Mouse (Mus musculus) gastrocnemius, adult 8-10 months (tissue): ENCODE data around the gene Specc1l. TPM values are rescaled to one million over a fixed set of nuclear protein-coding genes. Genes with fewer than 3 reads are reported as not detected.

Source experiments
- DNase-seq, 2 experiments: peaks; one replicate each; pipeline ENCODE4 v3.0.0; 2022; ENCODE audit warnings: low spot score in 2 of 2
- total RNA-seq, 4 experiments: library from RNA; stranded (reverse); gene quantifications; 2 replicates each; pipeline ENCODE4 v1.2.4; 2022

Gene Specc1l
- total RNA-seq, result 10 to 100 TPM; 38.2 to 51.2 (median 44.4) TPM

DNA sequence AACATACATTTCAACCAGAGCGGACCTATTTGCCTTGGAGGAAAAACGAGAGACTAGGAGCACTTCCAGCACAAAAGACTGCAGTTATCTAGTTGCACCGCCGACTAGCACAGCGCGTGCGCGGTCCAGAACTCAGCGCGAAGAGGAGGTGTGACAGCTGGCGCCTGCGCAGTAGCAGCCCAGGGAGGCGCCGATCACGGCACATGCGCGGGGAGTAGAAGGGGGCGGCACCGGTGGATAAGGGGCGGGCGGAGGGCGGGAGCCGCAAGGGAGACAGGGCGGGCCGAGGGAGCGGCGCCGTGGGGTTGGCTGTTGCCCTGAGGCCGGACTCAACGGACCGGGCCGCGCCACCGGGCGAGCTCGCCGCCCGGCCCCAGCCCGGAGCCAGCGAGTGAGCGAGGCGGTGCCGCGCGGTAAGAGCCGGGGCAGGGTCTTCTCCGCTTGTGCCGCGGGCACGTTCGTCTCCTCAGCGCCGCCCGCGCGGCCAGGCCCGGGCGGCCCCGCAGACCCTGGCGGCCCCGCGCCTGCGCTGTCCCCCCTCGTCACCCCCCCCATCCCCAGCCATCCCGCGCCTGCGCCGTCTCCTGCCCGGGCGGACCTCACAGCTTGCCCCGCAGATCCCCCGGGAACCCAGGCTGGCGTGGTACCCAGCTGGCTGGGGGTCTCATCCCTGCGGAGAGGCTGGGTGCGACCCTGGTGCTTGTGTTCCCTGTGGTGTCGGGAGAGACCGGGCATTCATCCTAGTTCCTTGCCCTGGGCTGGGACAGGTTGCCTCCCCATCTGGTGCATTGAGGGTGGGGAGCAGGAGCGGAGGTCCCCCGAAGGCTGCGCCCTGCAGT, at the start of gene Specc1l:
Gene Specc1l, plus strand, starts transcription at position 267 of the 839 bp plus-strand sequence.
- DNase-seq, result peak; percentile 87 to 94

DNA sequence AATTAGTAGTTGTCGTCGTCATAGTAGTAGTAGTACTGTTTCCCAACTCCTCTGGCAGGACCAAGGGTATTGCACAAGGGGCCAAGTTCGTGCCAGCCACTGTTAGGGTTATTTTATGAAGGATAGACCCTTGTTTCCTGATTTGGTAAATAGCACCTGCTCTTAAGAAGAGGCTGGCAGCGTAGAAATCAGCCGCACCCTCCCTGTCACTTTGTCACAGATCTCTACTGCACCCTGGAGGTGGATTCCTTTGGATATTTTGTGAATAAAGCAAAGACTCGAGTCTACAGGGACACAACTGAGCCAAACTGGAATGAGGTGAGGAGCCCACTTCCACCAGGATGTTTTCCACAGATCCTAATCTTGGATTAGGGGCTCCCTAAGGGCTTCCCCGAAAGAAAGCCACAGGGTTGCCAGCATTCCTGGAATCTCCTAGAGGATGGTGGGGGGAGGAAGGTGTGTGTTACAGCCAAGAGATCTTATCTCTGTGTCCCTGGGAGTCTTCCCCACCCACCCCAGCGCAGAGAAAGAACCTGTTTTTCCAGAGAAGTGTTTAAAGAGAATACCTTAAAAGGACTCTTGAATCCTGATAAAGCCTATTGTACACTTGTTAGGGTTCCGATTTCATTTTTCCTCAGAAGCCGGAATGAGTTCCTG, 45.9 kb upstream of the Specc1l start:
- DNase-seq, result no peak

DNA sequence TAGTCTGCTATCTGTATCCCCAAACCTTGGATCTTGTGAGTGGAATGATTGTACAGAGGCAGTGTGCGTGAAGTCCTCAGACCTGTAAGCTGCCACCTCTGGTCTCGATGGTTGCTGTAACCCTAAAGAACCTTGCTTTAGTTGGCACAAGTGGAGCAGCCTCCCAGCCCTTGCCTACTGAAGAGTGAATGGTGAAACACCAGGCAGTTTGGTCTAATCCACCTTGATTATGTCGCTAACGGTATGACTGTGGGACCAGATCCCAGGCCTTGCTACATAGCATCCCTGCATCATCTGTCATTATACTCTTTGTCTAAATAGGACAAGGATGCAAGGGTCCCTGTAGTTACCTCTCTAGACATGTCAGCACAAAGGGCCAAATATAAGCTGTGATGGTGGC, 45.3 kb upstream of the Specc1l start:
- no peak for DNase-seq

DNA sequence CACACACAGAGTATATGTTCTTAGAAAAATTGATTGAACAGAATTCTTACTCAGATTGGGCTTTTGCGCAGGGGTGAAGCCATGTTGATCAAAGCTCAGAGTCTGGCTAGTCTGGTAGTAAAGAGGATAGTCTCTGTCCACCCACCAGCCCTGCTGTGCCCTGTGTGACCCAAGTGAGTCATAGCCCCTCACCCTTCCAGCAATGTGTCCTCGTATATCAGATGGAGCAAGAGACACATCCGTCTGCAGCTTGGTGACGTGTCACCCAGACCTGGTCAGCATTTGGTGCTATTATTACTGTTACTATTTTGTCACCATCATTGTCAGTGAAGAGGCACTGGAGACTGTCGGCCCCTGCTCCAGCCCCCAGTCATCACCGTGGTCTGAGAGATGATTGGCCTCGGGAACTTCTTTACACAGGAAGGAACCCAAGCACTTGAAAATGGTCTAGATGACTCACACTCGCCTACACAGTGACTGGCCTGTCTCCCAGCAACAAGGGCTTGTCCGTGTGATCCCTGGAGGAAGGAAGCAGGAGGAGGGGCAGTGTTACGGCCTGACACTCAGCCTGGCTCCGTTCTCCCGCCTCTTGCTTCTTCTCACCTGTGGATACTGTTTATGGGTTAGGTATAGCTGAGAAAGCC, 41.5 kb upstream of the Specc1l start:
- no peak for DNase-seq

DNA sequence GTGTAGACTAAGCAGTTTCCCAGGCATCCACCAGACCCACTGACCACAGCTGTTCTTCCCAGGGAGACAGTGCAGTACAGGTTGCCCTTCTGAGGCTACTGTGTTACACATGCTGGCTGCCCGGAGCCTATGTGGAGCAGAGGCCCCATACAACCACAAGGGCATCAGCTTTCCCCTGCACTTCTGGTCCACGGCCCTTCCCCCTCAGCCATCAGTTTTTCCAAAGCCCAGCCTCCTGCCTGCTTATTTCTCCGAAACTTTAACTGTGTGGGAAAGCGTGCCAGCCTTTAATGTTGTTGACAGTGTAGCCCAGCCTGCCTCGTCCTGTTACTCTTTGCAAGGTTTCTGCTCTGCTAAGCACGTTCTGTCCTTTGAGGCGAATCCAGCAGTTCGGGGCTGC, 38.8 kb upstream of the Specc1l start:
- DNase-seq, result no peak

DNA sequence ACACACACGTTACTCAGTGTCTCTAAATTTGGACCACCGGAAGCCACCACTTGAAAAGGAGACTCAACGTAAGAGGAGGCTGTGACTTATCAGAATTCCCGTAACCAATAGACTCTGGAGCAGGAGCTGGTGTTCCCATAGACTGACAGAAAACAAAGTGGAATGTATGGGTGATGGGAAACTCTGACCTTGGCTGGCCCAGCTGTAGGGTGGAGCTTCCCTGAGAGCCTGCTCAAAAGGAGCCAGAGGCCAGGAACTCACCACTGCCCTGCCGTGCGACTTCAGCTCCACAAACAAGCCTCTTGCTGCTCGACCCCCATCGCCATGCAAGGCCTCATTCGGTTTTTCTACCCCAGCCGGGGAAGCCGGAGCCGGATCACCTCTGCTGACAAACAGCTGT, 38.2 kb upstream of the Specc1l start:
- no peak for DNase-seq

DNA sequence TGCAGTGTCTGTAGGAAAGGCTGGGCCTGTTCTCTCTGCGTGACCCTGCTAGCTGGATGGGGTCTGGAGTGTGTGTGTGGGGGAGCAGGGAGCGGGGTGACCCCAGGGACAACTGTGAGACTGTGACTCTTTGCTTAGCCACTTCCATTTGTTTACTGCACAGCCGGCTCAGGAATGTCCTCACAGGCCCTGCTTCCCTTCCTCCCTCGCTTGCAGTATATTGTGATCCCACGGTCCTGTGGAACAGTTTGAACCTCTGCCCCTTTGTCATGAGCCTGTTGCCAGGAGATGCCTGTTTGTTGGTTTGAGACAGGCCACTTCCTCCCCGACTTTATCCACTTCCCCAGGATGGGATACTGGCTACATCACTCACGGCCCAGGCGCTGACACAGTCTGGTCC, 35.4 kb upstream of the Specc1l start:
- DNase-seq, result no peak

DNA sequence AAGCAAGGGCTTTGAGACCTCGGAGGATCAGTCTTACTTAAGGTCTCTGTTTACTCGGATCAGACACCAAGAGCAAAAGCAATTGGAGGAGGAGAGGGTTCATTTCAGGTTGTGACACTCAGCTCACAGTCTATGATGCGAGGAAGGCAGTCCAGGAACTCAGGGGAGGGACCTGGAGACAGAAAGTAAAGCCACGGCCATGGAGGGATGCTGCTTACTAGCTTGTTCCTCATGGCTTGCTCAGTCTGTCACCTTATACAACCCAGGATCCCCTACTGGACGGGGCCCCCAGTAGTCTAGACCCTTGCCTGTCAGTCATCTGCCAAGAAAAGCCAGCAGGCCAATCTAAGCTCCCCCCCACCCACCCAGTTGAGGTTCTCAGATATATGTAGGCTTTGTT, 33.0 kb upstream of the Specc1l start:
- DNase-seq, result no peak

DNA sequence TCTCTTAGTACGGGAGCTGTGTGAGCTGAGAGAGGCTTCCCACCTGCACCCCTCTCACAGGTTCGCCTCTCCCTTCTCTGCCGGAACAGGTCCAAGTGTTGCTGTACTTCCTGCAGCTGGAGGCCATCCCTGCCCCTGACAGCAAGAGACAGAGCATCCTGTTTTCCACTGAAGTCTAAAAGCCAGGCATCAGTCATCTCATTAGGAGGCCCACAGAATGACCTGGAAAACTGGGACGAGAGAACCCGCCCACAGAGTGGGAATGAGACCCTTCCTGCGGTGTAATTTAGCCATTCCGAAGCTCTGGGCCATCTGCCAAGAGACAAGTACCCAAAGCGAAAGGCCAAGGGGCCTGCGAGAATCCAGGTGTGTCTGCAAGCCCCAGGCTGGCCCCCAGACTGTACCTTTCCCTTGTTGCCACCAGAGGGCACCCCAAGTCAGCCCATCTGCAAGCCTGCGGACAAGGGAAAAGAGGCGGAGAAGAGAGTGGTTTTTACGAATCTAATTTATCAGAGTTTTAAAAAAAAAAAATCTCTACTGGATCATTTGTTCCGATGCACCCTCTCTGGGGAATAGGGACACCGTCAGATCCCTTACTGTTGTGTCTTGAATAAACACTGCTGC, 29.6 kb upstream of the Specc1l start:
- DNase-seq, result peak in 1 of 2 experiments; percentile 53

DNA sequence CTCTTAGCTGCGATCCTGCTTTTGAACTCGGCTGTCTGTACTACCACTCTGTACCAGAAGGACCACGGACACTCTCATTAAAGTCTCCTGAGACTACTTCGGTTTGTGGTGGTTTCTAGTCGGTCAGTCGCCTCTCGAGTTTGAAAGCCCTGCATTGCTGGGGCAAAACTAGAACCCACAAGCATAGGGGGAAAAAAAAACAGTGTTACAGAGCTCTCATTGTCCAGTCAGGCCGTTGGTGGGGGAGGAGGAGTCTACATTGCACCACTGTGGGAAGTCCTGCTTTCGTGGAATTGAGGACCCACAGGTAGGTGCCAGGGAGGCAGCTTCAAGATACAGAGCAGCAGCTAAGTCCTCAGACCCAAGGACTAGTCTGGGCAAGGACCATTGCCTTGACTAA, 27.0 kb upstream of the Specc1l start:
- no peak for DNase-seq

DNA sequence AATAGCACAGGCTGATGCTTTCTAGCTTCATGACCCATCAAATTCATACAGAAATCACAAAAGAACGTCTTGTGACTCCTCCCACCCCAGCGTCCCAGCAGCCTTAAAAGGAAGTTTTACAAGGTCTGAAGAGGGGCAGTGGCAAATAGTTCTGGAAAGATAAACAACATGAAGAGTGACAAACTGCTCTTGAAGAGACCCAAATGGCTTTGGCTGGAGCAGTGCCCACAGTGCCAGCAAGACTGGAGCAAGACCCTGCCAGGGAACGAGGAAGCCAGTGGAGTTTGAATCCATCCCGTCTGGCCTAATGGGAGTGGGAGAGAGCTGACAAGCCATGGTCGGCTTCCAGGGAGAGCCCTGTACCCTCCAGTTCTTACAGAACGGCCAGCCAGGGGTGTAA, 25.3 kb upstream of the Specc1l start:
- DNase-seq, result no peak

DNA sequence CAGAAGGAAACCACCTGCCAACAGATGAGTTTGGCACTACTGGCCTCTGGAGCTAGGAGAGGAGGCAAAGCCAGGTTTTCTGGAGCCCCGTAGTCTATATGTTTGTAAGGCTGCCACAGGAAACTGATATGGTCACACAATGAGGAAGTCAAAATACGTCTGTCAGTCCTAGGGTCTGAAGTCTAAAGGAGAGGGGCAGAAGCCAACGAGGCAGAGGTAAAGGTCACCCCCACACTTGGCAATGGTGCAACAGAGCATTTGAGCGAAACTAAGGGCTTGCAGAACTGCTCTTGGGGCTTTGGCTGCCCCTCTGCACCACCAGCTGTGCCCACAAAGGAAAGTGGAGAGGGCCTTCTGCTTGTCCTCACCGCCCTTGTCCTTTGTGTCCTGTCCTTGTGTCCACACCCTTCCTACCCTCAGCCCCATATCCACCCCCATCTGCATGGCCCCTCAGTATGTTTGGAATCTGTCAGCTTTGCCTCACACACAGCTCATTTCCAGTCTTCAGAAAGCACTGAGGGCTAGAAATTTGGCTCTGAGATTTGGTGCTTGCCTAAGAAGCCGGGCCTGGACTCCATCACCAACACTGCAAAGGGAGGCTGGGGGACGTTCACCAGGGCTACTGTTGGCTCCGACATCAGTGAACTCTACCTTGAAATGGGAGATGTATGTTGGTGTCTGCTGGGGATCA, 24.4 kb upstream of the Specc1l start:
- no peak for DNase-seq

DNA sequence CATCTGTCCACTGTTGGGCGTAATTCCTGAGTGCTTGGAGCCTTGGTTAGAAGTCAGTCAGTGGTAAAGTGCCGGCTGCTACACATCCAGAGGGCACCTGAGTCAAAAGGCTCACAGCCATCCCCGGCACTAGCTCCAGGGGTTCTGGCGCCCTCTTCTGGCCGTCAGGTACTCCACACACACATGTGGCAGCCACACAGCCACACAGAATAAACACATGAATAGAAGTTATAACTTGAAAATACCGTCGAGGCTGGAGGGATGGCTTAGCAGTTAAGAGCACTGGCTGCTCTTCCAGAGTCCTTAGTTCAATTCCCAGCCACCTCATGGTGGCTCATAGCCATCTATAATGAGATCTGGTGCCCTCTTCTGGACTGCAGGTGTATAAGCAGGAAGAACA, 20.2 kb upstream of the Specc1l start:
- no peak for DNase-seq

DNA sequence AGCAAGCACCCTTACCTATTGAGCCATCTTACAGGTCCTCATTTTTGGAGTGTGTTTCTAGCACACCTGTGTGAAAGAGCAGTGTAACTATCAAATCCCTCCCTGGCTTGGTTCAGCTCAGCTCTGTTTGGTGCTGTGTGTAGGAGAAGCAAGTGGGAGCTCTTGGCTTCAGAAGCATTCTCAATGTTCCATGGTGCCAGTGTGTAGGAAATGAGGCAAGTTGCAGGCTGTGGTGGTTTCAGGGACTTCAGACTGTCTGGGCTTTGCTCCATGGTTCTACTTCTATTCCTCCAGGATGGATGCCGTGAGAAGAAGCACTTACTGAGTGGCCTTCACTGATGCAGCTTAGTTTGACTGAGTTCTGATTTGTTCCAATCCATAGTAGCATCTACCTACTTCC, 14.1 kb upstream of the Specc1l start:
- DNase-seq, result no peak

DNA sequence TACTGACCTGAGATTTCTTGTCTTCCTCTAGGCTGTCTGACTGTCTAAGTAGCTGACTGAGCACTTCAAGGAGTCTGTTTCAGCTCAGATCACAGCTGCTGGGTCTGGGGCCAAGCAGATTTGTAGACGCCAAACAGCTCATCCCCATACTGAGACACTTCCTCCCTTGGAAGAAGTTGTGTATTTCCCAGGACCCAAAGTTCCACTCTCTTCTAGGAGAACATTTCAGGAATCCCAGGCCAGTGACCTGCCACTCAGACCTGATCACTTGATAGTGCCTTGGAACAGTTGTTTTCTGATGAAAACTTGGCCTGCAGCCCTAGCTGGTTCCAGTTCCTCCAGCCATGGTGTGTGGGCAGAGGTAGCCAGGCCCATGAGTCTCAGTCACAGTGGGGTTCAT, 11.1 kb upstream of the Specc1l start:
- no peak for DNase-seq

DNA sequence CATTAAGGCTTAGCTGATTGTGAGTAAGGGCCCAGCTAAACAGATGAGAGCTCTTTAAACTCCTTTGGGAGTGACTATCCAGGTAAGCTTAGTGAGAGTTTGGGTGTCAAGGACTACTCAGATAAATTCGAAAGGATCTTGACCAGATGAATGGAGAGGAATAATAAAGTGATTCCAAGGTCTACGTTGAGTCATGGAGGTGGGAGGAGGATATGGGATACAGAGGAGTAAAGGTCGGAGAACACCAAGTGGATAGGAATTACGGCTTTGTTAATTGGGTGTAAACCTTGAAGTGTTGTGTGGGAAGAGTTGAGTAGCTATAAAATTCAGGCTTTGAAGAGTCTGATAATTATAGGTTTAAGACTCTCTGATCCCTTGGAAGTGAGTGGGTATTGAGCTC, 5.7 kb upstream of the Specc1l start:
- no peak for DNase-seq

DNA sequence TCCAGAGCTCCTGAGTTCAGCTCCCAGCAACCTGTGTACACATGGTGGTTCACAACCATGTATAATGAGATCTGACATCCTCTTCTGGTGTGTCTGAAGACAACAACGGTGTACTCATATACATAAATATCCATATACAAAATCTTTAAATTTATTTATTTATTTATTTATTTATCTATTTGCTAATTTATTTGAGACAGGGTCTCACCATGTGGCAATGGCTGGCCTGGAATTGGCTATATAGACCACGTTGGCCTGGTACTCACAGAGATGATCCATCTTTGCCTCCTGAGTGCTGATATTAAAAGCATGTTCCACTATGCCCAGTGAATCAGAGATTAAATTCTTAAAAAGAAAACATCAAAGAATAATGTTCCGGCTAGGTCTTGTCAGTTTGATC, 1.0 kb upstream of the Specc1l start:
- no peak for DNase-seq

DNA sequence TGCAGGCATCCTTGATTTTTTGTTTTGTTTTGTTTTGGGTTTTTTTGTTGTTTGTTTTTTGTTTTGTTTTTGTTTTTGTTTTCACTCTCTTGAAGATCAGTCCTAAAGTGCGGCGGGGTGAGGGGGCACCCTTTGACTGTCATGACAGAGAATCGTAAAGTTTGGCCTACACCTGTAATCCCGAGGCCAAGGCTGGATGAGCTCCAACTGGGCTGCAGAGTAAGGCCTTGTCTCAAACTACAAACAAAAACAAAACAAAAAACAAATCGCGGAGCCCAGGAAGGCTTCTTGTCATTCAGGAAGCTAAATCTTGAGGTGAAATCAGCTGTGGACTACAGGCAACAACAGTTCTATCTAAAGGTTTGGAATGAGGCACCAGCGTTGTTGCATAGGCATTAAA, 1.1 kb downstream of the Specc1l start:
- DNase-seq, result peak in 1 of 2 experiments; percentile 17

DNA sequence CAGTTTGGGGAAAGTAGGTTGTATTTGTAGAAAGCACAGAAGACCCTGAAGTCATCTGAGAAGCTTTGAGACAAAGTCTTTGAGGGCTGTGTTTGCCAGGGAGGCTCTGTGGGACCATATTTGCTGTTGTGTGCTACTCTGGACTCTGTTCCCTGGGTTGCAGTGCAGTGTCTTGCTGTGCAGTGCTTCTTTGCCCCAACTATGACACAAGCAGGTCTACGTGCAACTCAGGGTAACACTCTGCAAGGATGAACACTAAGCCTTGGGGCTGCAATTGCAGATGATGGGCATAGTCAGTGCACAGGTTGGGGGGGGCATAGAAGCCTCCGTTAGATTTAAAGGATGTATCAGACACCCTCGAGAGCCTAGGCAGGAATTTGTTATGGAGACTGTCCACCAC, 8.8 kb downstream of the Specc1l start:
- DNase-seq, result no peak

DNA sequence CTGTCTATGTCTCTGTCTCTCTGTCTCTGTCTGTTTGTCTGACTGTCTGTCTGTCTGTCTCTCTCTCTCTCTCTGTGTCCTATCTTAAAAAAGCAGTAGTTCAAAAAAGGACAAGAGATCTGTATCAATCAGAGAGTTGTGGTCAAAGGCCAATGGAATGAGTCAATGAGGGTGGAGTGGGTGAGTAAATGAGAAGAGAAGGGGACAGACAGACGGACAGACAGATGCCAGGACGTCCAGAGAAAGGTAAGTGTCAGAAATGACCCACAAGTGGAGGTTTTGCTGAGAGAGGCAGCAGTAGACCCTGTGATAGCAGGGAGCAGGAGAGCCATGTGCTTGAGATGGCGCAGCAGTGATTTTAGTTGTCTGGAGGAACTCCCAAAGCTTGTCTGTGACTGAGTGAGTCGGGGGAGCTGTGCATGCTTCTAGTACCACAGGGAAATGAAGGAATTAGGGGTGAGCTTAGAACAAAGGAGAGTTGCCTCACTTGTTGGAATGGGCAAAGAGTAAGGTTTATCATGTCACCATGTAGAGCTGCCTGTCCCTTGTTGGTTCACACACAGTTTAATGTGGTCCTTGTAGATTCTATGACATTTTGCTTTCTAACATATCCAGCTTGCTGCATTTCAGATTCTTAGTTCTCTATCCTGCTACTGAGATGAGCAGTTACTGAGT, 10.2 kb downstream of the Specc1l start:
- no peak for DNase-seq

DNA sequence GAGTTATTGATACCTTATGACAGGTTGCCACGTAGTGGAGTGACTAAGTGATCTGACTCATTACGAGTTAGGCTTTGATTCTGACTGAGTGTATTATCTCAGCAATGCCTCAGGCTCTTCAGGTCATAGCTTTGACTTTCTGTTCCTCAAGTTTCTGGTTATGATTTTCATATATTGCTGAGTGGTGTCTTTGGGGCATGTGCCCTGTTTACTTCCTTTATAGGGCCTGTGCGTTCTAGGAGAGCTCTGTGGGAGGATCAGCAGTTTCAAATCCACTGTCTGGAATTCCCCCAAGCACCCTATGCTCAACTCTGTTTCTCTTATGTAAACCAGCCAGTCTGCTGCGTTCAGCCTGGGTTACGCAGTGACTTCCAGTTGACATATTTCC, 10.7 kb downstream of the Specc1l start:
- DNase-seq, result no peak
